Mouse (Mus musculus) brain, embryonic 14.5 days (tissue): ENCODE results near the gene Tsks.

Experiments
- CTCF ChIP-seq: fragments of 200-500 bp; IDR thresholded peaks from 2 replicates; pipeline ENCODE4 v1.5.1; 2012; ENCODE audit warnings: inconsistent platforms, mild to moderate bottlenecking, moderate library complexity, borderline replicate concordance; ENCODE audit not compliant: insufficient read depth, insufficient read length; ENCODE audit errors: extremely low read depth
- POLR2A ChIP-seq: fragments of 200-500 bp; IDR thresholded peaks from 2 replicates; pipeline ENCODE4 v1.6.1; 2012; ENCODE audit warnings: mild to moderate bottlenecking, inconsistent platforms, borderline replicate concordance; ENCODE audit not compliant: poor library complexity, insufficient read depth, insufficient read length, severe bottlenecking; ENCODE audit errors: extremely low read depth

DNA sequence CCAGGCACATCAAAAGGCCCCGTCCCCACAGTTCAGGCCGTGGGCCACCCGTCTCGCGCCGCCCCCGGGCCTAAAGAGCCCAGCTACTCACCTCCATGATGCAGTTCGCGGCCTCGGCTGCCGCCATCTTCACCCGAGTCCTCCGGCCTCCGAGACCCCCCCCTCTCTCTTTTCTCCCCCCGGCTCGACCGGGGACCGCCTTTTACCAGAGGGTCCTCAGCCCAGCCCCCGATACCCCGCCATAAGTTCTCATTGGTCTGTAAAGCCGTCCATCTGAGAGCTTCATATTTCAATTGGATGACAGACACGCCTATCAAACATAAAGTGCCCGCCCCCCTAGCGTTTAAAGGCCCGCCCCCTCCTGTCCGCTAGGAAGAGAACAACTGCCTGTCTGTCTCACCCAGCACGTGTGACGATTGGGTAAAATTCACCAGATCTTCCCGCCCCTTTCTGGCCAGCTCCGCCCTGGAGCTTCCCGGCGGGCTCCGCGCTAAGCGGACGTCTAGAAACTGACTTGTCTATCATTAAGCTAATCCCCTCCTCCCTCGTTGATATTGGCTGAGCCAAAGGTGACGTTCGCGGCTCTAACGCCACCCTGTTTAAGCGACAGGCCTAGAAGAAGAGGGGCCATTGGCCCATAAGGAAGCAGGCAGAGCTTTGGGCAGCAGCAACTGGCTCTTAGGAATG lies 43.3 kb downstream of the Tsks start, which contains the start of gene Prmt1:
- TF ChIP-seq CTCF, result no peak
- peak; percentile 86; the same call in 1 of the 2 replicates for TF ChIP-seq POLR2A
